Mouse (Mus musculus) brain, embryonic 18.5 days (tissue): Measurements from ENCODE around the gene Tmed3.

Experiments used
- DNase-seq: peaks from one replicate; pipeline ENCODE4 v3.0.0-alpha.2; 2012; ENCODE audit warnings: low read depth, low spot score

Tmed3 gene

DNA sequence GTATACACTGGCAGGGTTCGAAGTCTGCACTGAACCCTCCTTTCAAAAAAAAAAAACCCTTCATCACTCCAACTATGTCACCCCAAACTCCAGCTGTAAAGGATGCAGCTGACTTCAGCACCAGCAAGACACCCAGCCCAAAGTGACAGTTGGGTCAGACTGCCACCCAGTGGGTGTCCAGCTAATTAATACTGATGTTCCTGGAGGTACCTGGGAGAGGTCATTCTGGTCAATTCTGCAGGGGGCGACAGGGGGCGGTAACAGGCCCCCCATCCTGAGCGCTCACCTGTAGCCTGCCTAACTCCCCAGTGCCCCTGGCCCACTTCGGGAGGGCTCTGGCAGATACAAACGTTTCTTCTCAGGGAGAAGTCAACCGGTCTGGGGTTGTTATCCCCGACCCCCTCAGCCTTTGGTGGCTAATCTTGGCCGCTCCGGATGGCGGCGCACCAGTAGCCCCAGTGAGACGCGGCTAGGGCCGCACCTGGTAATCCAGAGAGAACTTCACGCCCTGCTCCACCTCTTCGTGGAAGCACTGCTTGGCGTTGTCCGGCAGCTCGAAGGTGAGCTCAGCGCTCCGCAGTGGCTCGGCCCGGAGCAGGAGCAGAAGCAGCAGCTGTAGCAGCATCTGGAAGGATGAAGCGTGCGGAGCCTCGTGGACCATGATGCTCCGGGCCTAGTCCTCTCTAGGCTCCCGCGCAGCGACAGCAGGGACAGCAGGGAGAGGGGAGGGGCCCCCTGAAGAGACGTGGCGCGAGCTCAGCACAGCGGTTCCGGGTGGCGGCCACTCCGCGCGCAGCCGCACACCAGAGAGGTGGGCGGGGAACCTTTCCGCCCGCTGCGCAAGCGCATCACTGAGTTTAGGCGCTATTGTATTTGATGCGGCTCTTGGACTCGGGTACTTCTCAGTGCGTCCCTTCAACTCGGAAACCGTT, at the start of gene Tmed3:
Gene Tmed3, minus strand, starts transcription at position 804 of the 932 bp plus-strand sequence.
- DNase-seq = peak; percentile 82

DNA sequence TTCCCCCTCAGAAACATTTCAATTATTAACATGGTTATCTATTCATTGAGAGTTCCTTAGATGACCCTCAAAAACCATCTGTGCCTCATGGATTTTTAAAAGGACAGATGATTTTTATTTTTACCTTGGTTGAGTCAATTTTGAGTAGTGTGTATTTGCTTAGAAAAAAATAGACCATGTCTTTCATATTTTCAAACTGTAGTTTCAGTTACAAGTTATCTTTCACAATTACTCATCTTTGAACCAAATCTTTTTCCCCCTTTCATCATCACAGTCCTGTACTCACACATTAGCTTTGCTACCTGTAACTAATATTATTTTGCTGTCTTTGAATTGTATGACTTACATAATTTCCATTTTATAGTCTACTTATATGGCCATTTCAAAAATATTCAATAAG, 35.2 kb upstream of the Tmed3 start:
- DNase-seq = no peak

DNA sequence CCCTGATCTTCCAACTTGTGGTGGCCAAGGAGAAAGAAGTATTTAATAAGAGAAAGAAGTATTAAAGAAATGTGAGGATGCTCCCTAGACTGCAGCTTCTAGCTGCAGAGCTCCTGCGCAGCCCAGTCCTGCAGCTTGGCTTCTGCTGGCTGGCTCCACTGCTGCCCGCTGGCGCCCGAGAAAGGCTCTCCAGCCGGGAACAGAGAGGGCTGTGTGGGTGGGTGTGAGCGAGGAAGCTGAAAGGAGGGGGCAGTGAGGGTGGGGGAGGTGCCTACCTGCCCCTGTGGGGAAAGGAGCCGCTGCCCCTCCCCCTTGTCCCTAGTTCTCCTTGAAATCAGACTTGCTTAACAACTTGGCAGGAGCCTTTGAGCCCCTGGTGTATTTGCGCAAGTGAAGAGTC, 33.4 kb upstream of the Tmed3 start, which contains the start of gene Ankrd34c:
Gene Ankrd34c, minus strand, starts transcription at position 181 of the 400 bp plus-strand sequence.
- DNase-seq = no peak

DNA sequence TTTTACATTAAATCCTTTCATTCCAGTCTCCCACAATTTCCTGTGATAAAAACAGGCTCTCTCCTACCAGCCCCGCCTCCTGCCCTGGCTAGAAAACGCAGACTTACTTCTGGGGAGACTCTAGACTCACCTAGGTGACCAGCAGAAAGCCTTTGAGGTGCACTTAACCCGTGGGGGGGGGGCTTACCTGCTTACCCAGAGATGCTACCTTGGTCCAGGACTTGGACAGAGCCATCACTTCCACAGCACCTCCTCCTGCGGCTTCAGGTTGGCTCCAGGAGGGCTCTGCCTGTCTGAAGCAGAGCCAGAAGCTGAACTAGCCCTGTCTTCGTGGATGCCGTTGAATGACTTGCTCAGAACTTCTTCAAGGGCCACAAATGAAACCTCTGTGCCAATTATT, 33.0 kb upstream of the Tmed3 start:
- DNase-seq = no peak

DNA sequence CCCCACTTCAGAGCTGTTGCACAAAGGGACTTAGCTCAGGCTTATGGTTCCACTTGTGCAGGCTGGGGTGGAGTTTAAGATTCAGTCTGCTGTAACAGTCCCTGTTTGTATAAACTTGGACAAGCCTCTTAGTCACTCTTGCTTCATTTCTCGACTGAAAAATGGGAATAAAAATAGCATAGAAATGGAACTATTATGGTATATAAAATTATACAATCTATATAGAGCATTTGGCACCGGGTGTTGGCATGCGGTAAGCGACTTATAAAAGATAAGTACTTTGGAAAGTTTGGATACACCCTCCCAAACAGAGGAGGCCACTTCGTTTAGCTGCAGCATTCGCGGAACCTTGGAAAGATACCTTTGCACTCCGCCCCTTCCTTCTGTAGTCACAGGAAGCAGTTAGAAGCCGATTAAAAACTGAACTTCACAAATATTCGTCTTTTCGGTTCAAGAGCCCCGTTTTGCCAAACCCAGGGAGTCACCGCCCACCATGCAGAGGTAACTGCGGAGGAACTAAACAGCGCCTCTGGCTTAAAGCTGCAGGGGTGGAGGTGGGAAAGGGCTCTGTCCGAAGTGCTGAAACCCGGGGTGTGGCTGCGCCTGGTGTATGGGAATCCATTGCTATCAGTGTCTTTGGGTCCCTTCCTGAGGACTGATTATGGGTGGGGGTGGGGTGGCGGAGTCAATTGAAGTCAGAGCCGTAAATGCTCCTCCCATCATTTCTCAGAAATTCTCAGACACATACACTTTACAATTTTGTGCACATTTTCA, 32.3 kb upstream of the Tmed3 start:
- DNase-seq = no peak

DNA sequence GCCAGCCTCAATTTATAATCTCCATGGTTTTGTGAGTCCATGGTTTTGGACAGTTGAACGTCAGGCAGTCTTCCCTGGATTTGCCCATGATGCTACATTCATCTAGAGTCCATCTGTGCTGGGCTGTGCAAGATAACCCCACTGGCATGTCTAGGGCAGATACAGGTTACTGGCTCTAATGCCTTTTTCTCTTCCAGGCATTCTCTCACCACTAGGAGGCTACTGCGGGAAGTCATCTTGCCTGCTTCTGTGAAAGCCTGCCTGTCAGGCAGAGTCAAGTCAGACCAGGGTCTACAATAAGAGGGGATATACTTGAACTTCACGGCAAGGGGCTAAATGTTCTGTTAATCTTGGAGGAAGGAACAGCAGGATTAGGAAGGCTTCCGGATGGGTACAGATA, 2.0 kb upstream of the Tmed3 start:
- no peak for DNase-seq

DNA sequence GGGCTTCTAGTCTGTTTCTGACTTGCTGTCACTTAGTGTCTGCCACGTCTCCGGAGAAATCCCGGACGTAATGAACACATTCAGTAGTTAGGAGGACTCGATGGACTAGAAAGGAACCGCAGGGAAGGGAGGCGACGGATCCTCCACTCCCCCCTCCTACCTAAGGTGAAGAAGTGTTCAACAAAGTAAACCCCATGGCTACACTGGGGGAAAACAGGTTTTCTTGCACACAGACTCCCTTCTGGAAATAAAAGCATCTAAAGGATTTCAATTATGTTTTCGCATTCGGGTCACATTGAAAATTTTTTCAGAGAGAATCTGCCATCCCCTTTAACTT, 297 bp upstream of the Tmed3 start:
- no peak for DNase-seq

DNA sequence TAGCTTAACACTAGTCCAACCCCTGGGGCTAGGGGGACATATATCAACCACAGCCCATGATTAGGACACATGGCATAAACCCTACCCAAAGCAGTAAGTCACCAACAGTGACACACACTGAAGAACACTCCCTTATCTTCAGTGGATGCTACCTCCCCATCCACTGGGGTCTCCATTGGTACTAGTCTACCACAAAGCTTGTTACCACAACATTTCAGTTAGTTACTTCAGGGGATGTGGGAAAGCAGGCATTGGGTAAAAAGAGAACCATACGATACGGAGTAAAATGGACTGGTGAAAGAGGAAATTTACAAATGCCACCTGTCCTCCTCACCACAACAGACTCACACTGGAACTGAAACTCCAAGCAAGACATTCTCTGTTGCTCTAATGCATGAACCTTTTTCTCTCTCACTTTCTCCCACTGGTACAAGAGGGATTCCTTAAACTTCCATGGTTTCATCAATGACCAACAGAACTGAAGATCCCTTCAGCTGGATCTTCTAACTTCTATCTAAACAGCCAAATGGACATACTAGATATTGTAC, 3.9 kb downstream of the Tmed3 start:
- DNase-seq = no peak

DNA sequence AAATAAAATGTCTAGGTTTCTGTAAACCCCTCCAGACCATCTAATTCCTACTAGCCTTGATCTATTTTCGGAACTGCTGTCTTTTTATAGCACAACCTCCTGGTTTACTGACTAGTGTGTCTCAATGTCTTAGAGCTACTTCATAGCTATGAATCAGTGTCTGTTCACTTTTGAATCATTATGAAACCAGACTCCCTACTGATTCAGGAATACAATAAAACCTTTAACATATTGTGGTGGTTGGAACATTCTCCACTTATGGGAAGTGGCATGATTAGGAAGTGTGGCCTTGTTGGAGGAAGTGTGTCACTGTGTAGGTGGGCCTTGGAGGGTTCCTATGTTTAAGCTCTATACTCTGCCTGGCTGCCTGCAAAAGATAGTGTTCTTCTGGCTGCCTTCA, 9.7 kb downstream of the Tmed3 start:
- no peak for DNase-seq

DNA sequence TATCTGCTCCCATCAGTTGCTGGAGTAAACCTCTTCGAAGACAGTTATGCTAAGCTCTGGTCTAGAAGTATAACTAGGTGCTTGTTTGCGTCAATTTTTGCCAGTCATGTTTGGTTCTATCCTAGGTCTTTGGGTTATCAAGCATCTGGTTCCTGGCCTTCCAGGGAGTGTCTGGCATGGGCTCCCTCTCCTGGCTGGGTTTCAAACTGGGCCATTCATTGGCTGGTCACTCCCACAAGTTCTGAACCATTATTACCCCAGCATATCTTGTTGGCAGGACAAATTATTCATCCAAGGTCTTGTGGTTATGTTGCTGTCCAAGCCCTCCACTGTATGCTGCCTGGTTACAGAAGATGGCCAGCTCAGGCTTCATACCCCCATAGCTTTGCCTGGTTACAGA, 11.2 kb downstream of the Tmed3 start:
- DNase-seq = no peak

DNA sequence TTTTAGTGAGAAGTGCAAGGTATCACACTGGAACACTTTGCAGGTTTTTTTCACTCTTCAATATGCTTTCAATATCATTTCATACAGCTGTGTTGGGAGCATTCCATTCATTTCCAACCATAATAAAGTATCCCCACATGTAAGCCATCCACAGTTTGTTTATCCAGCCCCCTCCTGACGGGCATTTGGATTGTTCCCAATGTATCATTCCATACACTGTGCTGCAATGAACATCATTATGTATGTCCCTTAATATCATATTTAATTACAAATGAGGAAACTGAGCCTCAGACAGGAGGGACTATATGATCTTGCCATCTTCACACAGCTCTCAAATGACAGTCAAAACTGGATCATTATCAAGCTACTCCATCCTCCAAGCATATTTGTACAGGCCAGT, 15.7 kb downstream of the Tmed3 start:
- no peak for DNase-seq

DNA sequence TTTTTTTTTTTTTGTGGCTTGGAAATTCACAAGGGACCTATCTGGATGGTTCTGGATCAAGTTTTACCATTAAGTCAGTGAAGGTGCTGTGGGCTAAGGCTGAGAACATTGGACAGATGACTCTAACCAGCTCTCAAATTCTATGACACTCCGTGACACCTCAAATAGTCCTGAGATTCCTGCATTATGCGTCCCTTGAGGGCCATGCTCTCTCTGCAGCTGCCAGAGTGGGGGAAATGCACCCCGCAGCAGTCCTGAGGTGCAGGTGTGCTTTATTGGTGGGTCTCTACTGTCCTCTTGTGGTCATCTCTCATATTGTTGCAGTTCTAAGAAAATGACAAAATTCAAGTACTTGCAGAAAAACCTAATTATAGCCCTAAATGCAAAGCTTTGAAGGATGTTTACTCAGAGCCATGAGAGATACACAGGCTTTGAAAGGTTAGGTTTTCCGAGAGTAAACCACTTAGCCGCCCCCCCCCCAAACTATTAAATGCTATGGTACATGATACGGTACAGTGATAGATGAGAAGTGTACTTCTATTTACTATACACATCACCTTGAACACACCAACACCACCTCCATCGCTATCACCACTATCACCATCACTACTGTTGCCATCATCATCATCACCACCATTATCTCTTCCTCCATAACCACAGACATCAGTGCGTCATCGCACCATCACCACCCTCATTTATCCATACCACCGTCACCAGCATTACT, 17.2 kb downstream of the Tmed3 start:
- no peak for DNase-seq

DNA sequence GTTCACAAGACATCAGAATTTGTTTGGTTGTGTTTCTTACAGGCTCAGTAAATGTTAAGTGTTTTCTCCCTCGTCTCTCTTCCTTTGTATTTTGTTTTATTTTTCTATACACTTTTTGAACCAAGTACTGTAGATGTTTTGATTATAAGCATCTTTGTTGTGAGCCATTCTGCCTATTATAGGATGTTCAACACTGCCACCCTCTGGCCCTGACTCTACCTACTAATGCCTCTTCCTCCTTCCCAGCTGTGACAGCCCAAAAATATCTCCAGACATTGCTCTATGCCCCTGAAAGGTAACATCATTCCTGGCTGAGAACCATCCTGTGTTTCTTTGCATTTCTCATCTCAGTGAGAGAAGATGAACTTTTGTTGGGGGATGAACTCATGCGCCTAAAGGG, 18.6 kb downstream of the Tmed3 start:
- no peak for DNase-seq

DNA sequence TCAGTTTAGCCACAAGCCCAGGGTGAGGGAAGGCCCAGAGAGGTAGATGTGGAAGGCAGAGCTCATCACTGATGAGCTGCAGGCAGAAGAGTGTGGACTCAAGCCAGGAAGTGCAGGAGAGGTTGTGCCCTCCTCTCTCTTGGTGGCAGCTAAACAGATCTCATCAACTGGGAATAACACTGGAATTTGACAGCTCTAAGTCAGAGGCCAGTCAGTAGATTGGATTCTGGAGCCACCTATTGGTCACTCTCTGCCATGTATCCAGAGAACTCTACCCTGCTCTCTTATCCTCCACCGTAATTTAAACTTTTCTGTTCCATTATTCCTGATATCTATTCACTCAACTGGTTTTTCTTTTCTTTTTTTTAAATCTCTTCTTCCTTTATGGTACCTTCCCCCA, 25.9 kb downstream of the Tmed3 start:
- DNase-seq = no peak

DNA sequence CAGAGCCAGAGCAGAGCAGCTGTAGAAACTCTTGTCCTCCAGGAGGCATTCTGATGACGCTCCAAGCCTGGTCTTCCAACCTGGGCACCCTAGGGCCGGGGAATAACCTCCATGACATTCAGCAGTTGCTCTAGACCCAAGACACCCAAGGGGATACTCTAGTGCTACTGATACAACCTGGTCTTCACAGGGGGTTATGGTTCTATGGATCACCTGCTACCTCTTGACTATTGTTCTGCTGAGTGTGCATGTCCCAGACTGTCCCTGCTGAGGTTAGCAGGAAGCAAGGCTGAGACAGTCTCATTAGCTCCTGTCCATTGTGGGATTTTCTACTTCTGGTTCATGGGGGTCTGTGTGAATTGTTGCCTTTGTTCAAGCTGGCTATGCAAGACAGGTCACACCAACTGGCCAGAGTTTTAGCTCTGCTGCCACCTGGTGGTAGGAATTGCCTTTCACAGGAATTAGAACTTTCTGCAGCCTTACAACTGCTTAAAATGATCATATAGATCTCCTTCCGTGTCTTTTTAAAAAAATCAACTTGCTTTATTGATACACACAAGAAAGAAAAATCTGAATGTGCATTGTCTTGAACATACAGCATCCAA, 30.8 kb downstream of the Tmed3 start:
- DNase-seq = peak; percentile 43

DNA sequence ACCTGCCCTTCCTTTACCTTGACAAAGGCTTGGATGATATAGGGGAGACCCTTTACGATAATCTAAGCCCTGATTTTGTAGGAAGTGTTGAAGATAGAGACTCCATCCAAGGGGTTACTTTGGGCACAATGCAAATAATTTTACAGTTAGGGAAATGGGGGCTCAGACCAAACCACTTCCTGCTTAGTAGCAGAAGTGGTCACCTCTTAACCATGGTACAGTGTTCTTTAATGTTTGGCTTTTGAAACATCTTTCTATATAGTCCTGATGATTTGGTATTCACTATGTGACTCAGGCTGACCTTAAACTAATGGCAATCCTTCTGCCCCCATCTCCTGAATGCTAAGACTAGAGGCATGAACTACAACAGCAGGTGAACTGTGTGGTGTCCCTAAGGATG, 31.5 kb downstream of the Tmed3 start:
- no peak for DNase-seq

DNA sequence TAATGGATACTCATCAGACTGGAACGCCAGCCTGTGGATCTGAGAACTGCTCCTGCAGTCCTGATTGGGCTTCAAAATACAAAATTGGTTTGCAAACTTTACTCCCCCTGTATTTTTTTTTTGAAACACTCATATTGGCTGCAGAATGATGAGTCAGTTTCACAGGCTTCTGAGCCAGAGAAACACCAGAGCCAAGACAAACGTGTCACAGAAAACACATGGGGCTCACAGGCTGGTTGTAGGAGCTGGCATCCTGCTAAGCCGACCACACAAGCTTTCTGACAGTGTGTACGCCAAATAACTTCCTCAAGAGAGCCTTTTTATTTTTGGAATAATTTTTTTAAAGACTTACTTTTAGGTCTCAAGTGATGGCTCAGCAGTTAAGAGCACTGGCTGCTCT, 35.0 kb downstream of the Tmed3 start:
- DNase-seq = peak; percentile 26

DNA sequence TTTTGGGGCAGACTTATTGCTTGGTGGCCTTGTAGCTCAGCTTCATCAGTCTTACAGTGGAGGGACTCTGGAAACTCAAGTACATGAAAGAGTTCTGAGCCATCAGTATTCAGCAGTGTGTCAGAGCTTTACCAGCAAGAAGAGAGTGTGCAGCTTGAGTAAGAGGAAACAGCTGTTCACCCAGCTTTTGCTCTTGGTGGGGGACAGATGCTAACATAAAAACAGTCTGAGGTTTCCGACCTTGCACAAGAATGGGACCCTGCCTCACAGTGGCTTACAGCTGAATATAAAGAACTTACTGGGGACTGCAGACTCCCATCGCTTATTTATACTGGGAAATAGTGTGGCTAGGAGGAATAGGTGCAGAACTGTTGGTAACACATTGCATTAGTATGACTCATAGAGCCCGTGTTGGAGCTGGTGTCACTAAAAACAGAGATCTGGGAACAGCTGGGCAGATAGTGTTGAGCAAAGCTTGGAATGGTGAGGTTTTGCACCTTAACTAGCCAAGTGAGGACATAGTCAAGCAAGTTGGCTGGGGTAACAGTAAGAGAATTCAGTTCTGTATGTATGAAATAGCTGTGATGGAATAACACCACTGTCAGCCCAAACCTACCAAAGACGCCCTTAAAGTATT, 37.4 kb downstream of the Tmed3 start:
- DNase-seq = no peak

DNA sequence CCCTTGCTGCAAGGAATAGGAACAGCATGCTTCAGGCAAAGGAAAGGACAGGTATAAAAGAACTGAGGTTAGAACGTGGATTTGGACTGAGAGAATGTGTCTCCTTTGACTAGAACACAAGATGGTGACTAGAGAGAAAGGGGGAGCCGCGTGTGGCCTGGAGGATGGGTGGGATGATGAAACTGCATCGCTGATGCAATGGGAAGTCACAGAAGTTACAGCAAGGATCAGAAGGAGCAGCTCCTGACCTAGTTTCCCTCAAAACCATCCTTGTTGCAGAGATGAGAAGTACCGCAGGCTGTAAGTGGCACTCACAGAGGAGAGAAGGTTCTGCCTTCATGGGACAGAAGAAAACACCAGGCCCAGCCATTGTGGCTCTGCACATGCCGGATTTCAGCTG, 54.0 kb downstream of the Tmed3 start:
- no peak for DNase-seq
